Mouse (Mus musculus): Measurements from ENCODE around the gene Defb23.
"Not testable (repeated sequence)": the region's sequence is repeated elsewhere in the genome, so short reads cannot be mapped to it uniquely, and the experiment has no call there.

Gene Defb23

GRCm38 (mm10) chr2:152438963-152439362 lies 25.5 kb downstream of the Defb23 start:
- no peak for DNase-seq (ENCODE audit: low read depth in 2 of 2, low spot score in 2 of 2)

GRCm38 (mm10) chr2:152436983-152437860 lies 27.2 kb downstream of the Defb23 start:
- DNase-seq (ENCODE audit: low read depth in 2 of 2, low spot score in 2 of 2) = peak; percentile 69 to 78

- DNase-seq (ENCODE audit: low read depth in 2 of 2, low spot score in 2 of 2) = no peak
These were observed 28.0 kb downstream of the Defb23 start for GRCm38 (mm10) chr2:152436405-152436901.

- not testable (repeated sequence) for DNase-seq (ENCODE audit: low read depth in 2 of 2, low spot score in 2 of 2)
These were observed 35.9 kb downstream of the Defb23 start for GRCm38 (mm10) chr2:152428481-152428880.

- no peak for DNase-seq (ENCODE audit: low read depth in 2 of 2, low spot score in 2 of 2)
These were observed 36.9 kb downstream of the Defb23 start for GRCm38 (mm10) chr2:152427493-152427892.

GRCm38 (mm10) chr2:152415786-152416185 lies 48.6 kb downstream of the Defb23 start:
- DNase-seq (ENCODE audit: low read depth in 2 of 2, low spot score in 2 of 2) = no peak

GRCm38 (mm10) chr2:152415287-152415686 lies 49.1 kb downstream of the Defb23 start, which contains the start of gene 6820408C15Rik:
Gene 6820408C15Rik, plus strand, starts transcription at chr2:152415587.
- DNase-seq (ENCODE audit: low read depth in 2 of 2, low spot score in 2 of 2) = no peak

- peak in 1 of 2 experiments; percentile 16 for DNase-seq (ENCODE audit: low read depth in 2 of 2, low spot score in 2 of 2)
These were observed 49.7 kb downstream of the Defb23 start, which contains the start of gene Zcchc3 for GRCm38 (mm10) chr2:152414591-152415165. Gene Zcchc3, minus strand, starts transcription at chr2:152415027.

GRCm38 (mm10) chr2:152413765-152414584 lies 50.4 kb downstream of the Defb23 start:
- DNase-seq (ENCODE audit: low read depth in 2 of 2, low spot score in 2 of 2) = no peak

- DNase-seq (ENCODE audit: low read depth in 2 of 2, low spot score in 2 of 2) = no peak
These were observed 51.2 kb downstream of the Defb23 start for GRCm38 (mm10) chr2:152413158-152413764.

GRCm38 (mm10) chr2:152412526-152413157 lies 51.8 kb downstream of the Defb23 start:
- no peak for DNase-seq (ENCODE audit: low read depth in 2 of 2, low spot score in 2 of 2)

GRCm38 (mm10) chr2:152411471-152411870 lies 52.9 kb downstream of the Defb23 start:
- DNase-seq (ENCODE audit: low read depth in 2 of 2, low spot score in 2 of 2) = no peak

GRCm38 (mm10) chr2:152410971-152411371 lies 53.4 kb downstream of the Defb23 start:
- no peak for DNase-seq (ENCODE audit: low read depth in 2 of 2, low spot score in 2 of 2)

- no peak for DNase-seq (ENCODE audit: low read depth in 2 of 2, low spot score in 2 of 2)
These were observed 54.6 kb downstream of the Defb23 start for GRCm38 (mm10) chr2:152409781-152410180.

Measured in CD8-positive naive resting alpha-beta T cell, adult 2 months (primary cell).